Mouse (Mus musculus) stomach, embryonic 15.5 days (tissue): ENCODE results near the gene Pde7b. TPM values are rescaled to one million over a fixed set of nuclear protein-coding genes. Genes with fewer than 3 reads are reported as not detected.

ENCODE experiments used
- ATAC-seq: fragments of 200-750 bp; cut with Nextera tagmentation; 2 replicates; pipeline ENCODE4 v1.8.0; 2017; ENCODE audit warnings: low read depth, moderate number of reproducible peaks, moderate TSS enrichment; ENCODE audit not compliant: insufficient read depth, low FRiP score
- H3K27ac ChIP-seq: fragments of 300-500 bp; sonication (generic); 2 replicates; pipeline ENCODE4 v1.5.1; 2015; ENCODE audit warnings: mild to moderate bottlenecking, inconsistent platforms
- H3K27me3 ChIP-seq: fragments of 300-500 bp; sonication (generic); replicated peaks from 2 replicates; pipeline ENCODE4 v1.6.1; 2015; ENCODE audit warnings: inconsistent platforms
- H3K36me3 ChIP-seq: fragments of 300-500 bp; sonication (generic); 2 replicates; pipeline ENCODE4 v1.6.1; 2015; ENCODE audit warnings: inconsistent platforms
- H3K4me1 ChIP-seq: fragments of 300-500 bp; sonication (generic); 2 replicates; pipeline ENCODE4 v1.6.1; 2015; ENCODE audit warnings: inconsistent platforms
- H3K4me2 ChIP-seq: fragments of 300-500 bp; sonication (generic); 2 replicates; pipeline ENCODE4 v1.6.1; 2015; ENCODE audit warnings: mild to moderate bottlenecking, inconsistent platforms
- H3K4me3 ChIP-seq: fragments of 300-500 bp; sonication (generic); replicated peaks from 2 replicates; pipeline ENCODE4 v1.5.1; 2015; ENCODE audit warnings: inconsistent platforms
- H3K9ac ChIP-seq: fragments of 300-500 bp; sonication (generic); 2 replicates; pipeline ENCODE4 v1.6.1; 2015; ENCODE audit warnings: inconsistent platforms
- H3K9me3 ChIP-seq: fragments of 300-500 bp; sonication (generic); 2 replicates; pipeline ENCODE4 v1.6.1; 2016; ENCODE audit warnings: inconsistent platforms
- WGBS: fragments of 180-500 bp; shearing (Covaris S2); methylation state at CpG from one replicate; pipeline ENCODE4 v1.1.7; 2015; 5-methylcytosine and 5-hydroxymethylcytosine counted together
- polyA plus RNA-seq: library from polyadenylated mRNA; unstranded; fragments of >200 nt; fragmentation: Nextera tagmentation; extraction: Ambion mirVana; gene quantifications from 2 replicates; pipeline ENCODE4 v1.2.1, GENCODE M21; 2015

Gene Pde7b
- polyA plus RNA-seq, 1 experiment from 2014 or later = 3.9 TPM

GRCm38 (mm10) chr10:20437428-20437827 lies 287.4 kb downstream of the Pde7b start:
- Histone ChIP-seq H3K4me2 (no peak overlapping the region), H3K36me3 (no peaks in the 10 kb centered on the region), H3K9ac (no peak overlapping the region), H3K4me3 (no peak overlapping the region), H3K4me1 (no peaks in the 10 kb centered on the region), H3K27ac (no peak overlapping the region), H3K9me3 (no peaks in the 10 kb centered on the region), H3K27me3 (no peaks in the 10 kb centered on the region)
- ATAC-seq = no peak
- 89% methylated on average over 9 of the region's 9 CpGs for WGBS

GRCm38 (mm10) chr10:20437021-20437420 lies 287.9 kb downstream of the Pde7b start:
- WGBS = 46% methylated on average over 2 of the region's 2 CpGs
- no peak overlapping the region for H3K4me2 ChIP-seq
- H3K9me3 ChIP-seq = no peaks in the 10 kb centered on the region
- no peak for ATAC-seq
- no peak overlapping the region for H3K9ac ChIP-seq
- H3K4me3 ChIP-seq = no peak overlapping the region
- no peak overlapping the region for H3K27ac ChIP-seq
- no peaks in the 10 kb centered on the region for H3K36me3 ChIP-seq
- H3K4me1 ChIP-seq = no peaks in the 10 kb centered on the region
- H3K27me3 ChIP-seq = no peaks in the 10 kb centered on the region

GRCm38 (mm10) chr10:20435913-20436312 lies 289.0 kb downstream of the Pde7b start:
- WGBS = 91% methylated on average over 7 of the region's 7 CpGs
- no peaks in the 10 kb centered on the region for H3K9me3 ChIP-seq

GRCm38 (mm10) chr10:20431336-20431735 lies 293.5 kb downstream of the Pde7b start:
- Histone ChIP-seq H3K9me3 (no peaks in the 10 kb centered on the region), H3K4me3 (no peak overlapping the region), H3K4me1 (no peaks in the 10 kb centered on the region), H3K27ac (no peak overlapping the region), H3K27me3 (no peaks in the 10 kb centered on the region), H3K9ac (no peak overlapping the region), H3K36me3 (no peaks in the 10 kb centered on the region), H3K4me2 (no peak overlapping the region)
- ATAC-seq = no peak
- WGBS = 58% methylated on average over 12 of the region's 12 CpGs

More at GRCm38 (mm10) chr10:20435913-20436312, 289.0 kb downstream of the Pde7b start:
- H3K27me3 ChIP-seq = no peaks in the 10 kb centered on the region
- no peak overlapping the region for H3K4me2 ChIP-seq
- no peak overlapping the region for H3K4me3 ChIP-seq
- no peak overlapping the region for H3K9ac ChIP-seq
- H3K36me3 ChIP-seq = no peaks in the 10 kb centered on the region
- no peaks in the 10 kb centered on the region for H3K4me1 ChIP-seq
- H3K27ac ChIP-seq = no peak overlapping the region
- ATAC-seq = no peak

- 80% methylated on average over 10 of the region's 10 CpGs for WGBS
- H3K4me1 ChIP-seq = no peaks in the 10 kb centered on the region
- H3K27me3 ChIP-seq = no peaks in the 10 kb centered on the region
- H3K36me3 ChIP-seq = no peaks in the 10 kb centered on the region
- H3K4me3 ChIP-seq = no peak overlapping the region
- no peak overlapping the region for H3K4me2 ChIP-seq
- H3K9ac ChIP-seq = no peak overlapping the region
- no peak for ATAC-seq
- H3K27ac ChIP-seq = no peak overlapping the region
- no peaks in the 10 kb centered on the region for H3K9me3 ChIP-seq
Observed at GRCm38 (mm10) chr10:20421299-20421883, 303.5 kb downstream of the Pde7b start.

- no peak for ATAC-seq
- Histone ChIP-seq H3K4me2 (no peak overlapping the region), H3K36me3 (no peaks in the 10 kb centered on the region), H3K4me3 (no peak overlapping the region), H3K4me1 (no peaks in the 10 kb centered on the region), H3K27me3 (no peaks in the 10 kb centered on the region), H3K9me3 (no peaks in the 10 kb centered on the region), H3K9ac (no peak overlapping the region), H3K27ac (no peak overlapping the region)
- WGBS = 59% methylated on average over 7 of the region's 7 CpGs
Observed at GRCm38 (mm10) chr10:20420296-20420695, 304.6 kb downstream of the Pde7b start.

GRCm38 (mm10) chr10:20418856-20419219 lies 306.0 kb downstream of the Pde7b start:
- Histone ChIP-seq H3K4me3 (no peak overlapping the region), H3K9me3 (no peaks in the 10 kb centered on the region), H3K36me3 (no peaks in the 10 kb centered on the region), H3K27me3 (no peaks in the 10 kb centered on the region), H3K4me2 (no peak overlapping the region), H3K9ac (no peak overlapping the region), H3K27ac (no peak overlapping the region), H3K4me1 (no peaks in the 10 kb centered on the region)
- ATAC-seq = no peak
- WGBS = 76% methylated on average over 10 of the region's 10 CpGs

- WGBS = 32% methylated on average over 11 of the region's 11 CpGs
- ATAC-seq = no peak
- H3K9me3 ChIP-seq = no peaks in the 10 kb centered on the region
- H3K4me2 ChIP-seq = no peak overlapping the region
- H3K27me3 ChIP-seq = no peaks in the 10 kb centered on the region
- no peak overlapping the region for H3K27ac ChIP-seq
- no peaks in the 10 kb centered on the region for H3K36me3 ChIP-seq
- no peaks in the 10 kb centered on the region for H3K4me1 ChIP-seq
- H3K9ac ChIP-seq = no peak overlapping the region
- H3K4me3 ChIP-seq = no peak overlapping the region
Observed at GRCm38 (mm10) chr10:20418202-20418855, 306.5 kb downstream of the Pde7b start.

GRCm38 (mm10) chr10:20409181-20409580 lies 315.7 kb downstream of the Pde7b start:
- Histone ChIP-seq H3K4me2 (no peak overlapping the region), H3K36me3 (no peaks in the 10 kb centered on the region; the same call in 1 of the 2 replicates), H3K27me3 (no peaks in the 10 kb centered on the region), H3K4me3 (no peak overlapping the region), H3K27ac (no peak overlapping the region), H3K9ac (no peak overlapping the region), H3K4me1 (no peaks in the 10 kb centered on the region), H3K9me3 (no peaks in the 10 kb centered on the region)
- ATAC-seq = no peak
- 65% methylated on average over 10 of the region's 10 CpGs for WGBS

GRCm38 (mm10) chr10:20408336-20408735 lies 316.5 kb downstream of the Pde7b start:
- Histone ChIP-seq H3K4me2 (no peak overlapping the region), H3K27me3 (no peaks in the 10 kb centered on the region), H3K27ac (no peak overlapping the region), H3K4me3 (no peak overlapping the region), H3K36me3 (no peaks in the 10 kb centered on the region; the same call in 1 of the 2 replicates), H3K9me3 (no peaks in the 10 kb centered on the region), H3K4me1 (no peaks in the 10 kb centered on the region), H3K9ac (no peak overlapping the region)
- no peak for ATAC-seq
- WGBS = 56% methylated on average over 3 of the region's 3 CpGs

GRCm38 (mm10) chr10:20405471-20405870 lies 319.4 kb downstream of the Pde7b start:
- no peaks in the 10 kb centered on the region for H3K27me3 ChIP-seq
- H3K36me3 ChIP-seq = no peaks in the 10 kb centered on the region
- no peaks in the 10 kb centered on the region for H3K9me3 ChIP-seq
- H3K27ac ChIP-seq = no peak overlapping the region
- no peak for ATAC-seq
- peaks cover 1% of the 10 kb centered on the region; the same call in 1 of the 2 replicates for H3K4me1 ChIP-seq
- no peak overlapping the region for H3K4me3 ChIP-seq
- H3K4me2 ChIP-seq = no peak overlapping the region
- H3K9ac ChIP-seq = no peak overlapping the region
- 80% methylated on average over 2 of the region's 2 CpGs for WGBS

- H3K9ac ChIP-seq = no peak overlapping the region
- no peaks in the 10 kb centered on the region for H3K36me3 ChIP-seq
- peaks cover 10% of the 10 kb centered on the region for H3K4me1 ChIP-seq
- ATAC-seq = no peak
- H3K9me3 ChIP-seq = no peaks in the 10 kb centered on the region
- no peaks in the 10 kb centered on the region for H3K27me3 ChIP-seq
- no peak overlapping the region for H3K4me3 ChIP-seq
- 83% methylated on average over 5 of the region's 5 CpGs for WGBS
- H3K4me2 ChIP-seq = no peak overlapping the region
- no peak overlapping the region for H3K27ac ChIP-seq
Observed at GRCm38 (mm10) chr10:20402941-20403340, 321.9 kb downstream of the Pde7b start.
